In the genomic region with DNA sequence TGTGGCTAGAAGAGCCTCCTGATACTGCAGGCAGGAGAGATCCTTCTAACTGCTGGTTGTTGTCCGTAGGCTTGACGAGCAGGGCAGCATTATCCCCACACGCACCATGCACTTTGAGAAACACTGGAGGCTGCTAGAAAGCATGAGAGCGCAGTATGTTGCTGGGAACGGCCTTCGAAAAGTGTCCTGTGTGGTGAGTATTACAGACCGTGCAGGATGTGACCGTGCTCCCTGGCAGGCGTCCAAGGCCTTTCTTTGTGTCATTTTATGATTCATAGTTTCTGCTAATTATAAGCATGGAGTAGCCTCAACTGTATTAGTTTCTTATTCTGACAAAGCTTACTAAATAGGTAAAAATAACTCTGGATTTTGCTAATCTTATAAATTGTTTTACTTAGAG, we compare ENCODE assay signal across 9 mouse cellular contexts. TPM values are rescaled to one million over a fixed set of nuclear protein-coding genes. Genes with fewer than 3 reads are reported as not detected.
DNase-seq lines count a peak whose midpoint lies in the region; ATAC-seq lines count a peak whose summit lies in the region.
"Had no signal": no experiment of that assay in that cellular context is flagged by ENCODE, and none has a peak within 500 bp of the region (broad histone marks: within the 10 kb centered on the region; RNA-seq: fewer than 3 reads in every experiment).

No protein-coding gene starts in this region.

- H3K36me3 ChIP-seq in liver, embryonic 12.5 days = peaks cover 70% of the 10 kb centered on the region
- peaks cover 74% of the 10 kb centered on the region for H3K36me3 ChIP-seq in heart, embryonic 12.5 days
- H3K36me3 ChIP-seq in hindbrain, embryonic 10.5 days = peaks cover 82% of the 10 kb centered on the region

- H3K9me3 ChIP-seq in liver, embryonic 12.5 days (replicated peaks) = no peaks in the 10 kb centered on the region
- no peaks in the 10 kb centered on the region; the same call in 1 of the 2 replicates for H3K9me3 ChIP-seq in heart, embryonic 12.5 days (replicated peaks)
- no peaks in the 10 kb centered on the region for H3K9me3 ChIP-seq in hindbrain, embryonic 10.5 days
- H3K9me3 ChIP-seq: neural tube, embryonic 13.5 days had no signal

- H3K27me3 ChIP-seq in liver, embryonic 12.5 days (replicated peaks) = no peaks in the 10 kb centered on the region
- H3K27me3 ChIP-seq in heart, embryonic 12.5 days (replicated peaks) = no peaks in the 10 kb centered on the region
- H3K27me3 ChIP-seq in hindbrain, embryonic 10.5 days (ENCODE audit: insufficient read depth, poor library complexity, severe bottlenecking) = no peaks in the 10 kb centered on the region
- H3K27me3 ChIP-seq: neural tube, embryonic 13.5 days had no signal

- WGBS in liver, embryonic 12.5 days (ENCODE audit: insufficient replicate concordance) = 84% methylated on average over 9 of the region's 9 CpGs
- 72% methylated on average over 9 of the region's 9 CpGs for WGBS in heart, embryonic 12.5 days
- WGBS in hindbrain, embryonic 10.5 days = 93% methylated on average over 9 of the region's 9 CpGs

- no peak overlapping the region for H3K27ac ChIP-seq in liver, embryonic 12.5 days
- H3K27ac ChIP-seq in heart, embryonic 12.5 days (ENCODE audit: poor library complexity, severe bottlenecking) = 0 out of 2 replicates have a peak overlapping the region, but pooled peaks have one; percentile 1
- no peak overlapping the region for H3K27ac ChIP-seq in hindbrain, embryonic 10.5 days
- H3K27ac ChIP-seq: neural tube, embryonic 13.5 days had no signal

- H3K4me1 ChIP-seq in liver, embryonic 12.5 days = no peaks in the 10 kb centered on the region
- no peaks in the 10 kb centered on the region for H3K4me1 ChIP-seq in heart, embryonic 12.5 days (replicated peaks)
- H3K4me1 ChIP-seq in hindbrain, embryonic 10.5 days (replicated peaks) = no peaks in the 10 kb centered on the region

- H3K9ac ChIP-seq in liver, embryonic 12.5 days = no peak overlapping the region
- H3K9ac ChIP-seq in heart, embryonic 12.5 days = no peak overlapping the region
- H3K9ac ChIP-seq: neural tube, embryonic 13.5 days had no signal

- H3K4me3 ChIP-seq in liver, embryonic 12.5 days = no peak overlapping the region
- no peak overlapping the region for H3K4me3 ChIP-seq in heart, embryonic 12.5 days
- H3K4me3 ChIP-seq in hindbrain, embryonic 10.5 days = no peak overlapping the region
- H3K4me3 ChIP-seq: neural tube, embryonic 13.5 days had no signal

- DNase-seq in liver = peak; percentile 42
- peak; percentile 91 for DNase-seq in adrenal gland, postnatal 10 days
- peak; percentile 70 to 84 for DNase-seq in kidney, postnatal 36 days
- DNase-seq in urinary bladder, postnatal 36 days (ENCODE audit: low spot score in 2 of 2) = peak; percentile 20 to 44
- no peak for DNase-seq in hindbrain, embryonic 10.5 days (ENCODE audit: low spot score)

- H3K4me2 ChIP-seq in liver, embryonic 12.5 days = no peak overlapping the region
- no peak overlapping the region for H3K4me2 ChIP-seq in heart, embryonic 12.5 days
- H3K4me2 ChIP-seq: neural tube, embryonic 13.5 days had no signal

- ATAC-seq in liver, embryonic 12.5 days = no peak
- ATAC-seq in heart, embryonic 12.5 days (ENCODE audit: insufficient number of reproducible peaks, low FRiP score) = no peak
- ATAC-seq in erythroid progenitor cell, adult 5-6 weeks (replicated peaks; ENCODE audit: low FRiP score, poor library complexity, severe bottlenecking) = no peak

RNA-seq across cellular contexts. Expression of gene Anapc4, which starts 32.0 kb away (rescaled TPM):
- polyA plus RNA-seq in liver, embryonic 12.5 days (2016; fragmentation: Nextera tagmentation; extraction: Ambion mirVana) = 34.3 and 39.3 TPM in 2 replicates
- 10 to 100 TPM; 61.6 to 73.9 TPM for total RNA-seq in adrenal gland, postnatal 10 days (2021)
- 80.9 and 81.0 TPM in 2 replicates for polyA plus RNA-seq in heart, embryonic 12.5 days (2016; fragmentation: Nextera tagmentation; extraction: Ambion mirVana)
- polyA plus RNA-seq in hindbrain, embryonic 10.5 days (2016; fragmentation: Nextera tagmentation; extraction: Ambion mirVana) = 95.9 and 106 TPM in 2 replicates
- total RNA-seq in erythroid progenitor cell, adult 5-6 weeks (2015; ENCODE audit: low replicate concordance) = 15.5 and 16.2 TPM in 2 replicates
- total RNA-seq in erythroid progenitor cell, adult 5-6 weeks (2017; ENCODE audit: low replicate concordance) = 22.3 and 55.4 TPM in 2 replicates
